Mouse (Mus musculus) liver, embryonic 16.5 days (tissue): ENCODE data around the gene Lhx8. TPM values are rescaled to one million over a fixed set of nuclear protein-coding genes. Genes with fewer than 3 reads are reported as not detected.

Experiments
- ATAC-seq: fragments of 200-750 bp; cut with Nextera tagmentation; 2 replicates; pipeline ENCODE4 v1.8.0; 2017; ENCODE audit warnings: low read depth, mild to moderate bottlenecking, moderate number of reproducible peaks, moderate library complexity
- H3K27ac ChIP-seq: fragments of 300-500 bp; sonication (generic); 2 replicates; pipeline ENCODE4 v1.5.1; 2014; ENCODE audit warnings: mild to moderate bottlenecking, low read length
- H3K27me3 ChIP-seq: fragments of 300-500 bp; sonication (generic); 2 replicates; pipeline ENCODE4 v1.6.1; 2014; ENCODE audit warnings: low read depth, low read length, mixed read lengths; ENCODE audit not compliant: control insufficient read depth, insufficient read depth
- H3K36me3 ChIP-seq: fragments of 300-500 bp; sonication (generic); 2 replicates; pipeline ENCODE4 v1.6.1; 2014; ENCODE audit warnings: mild to moderate bottlenecking; ENCODE audit not compliant: control insufficient read depth, insufficient read depth
- H3K4me1 ChIP-seq: fragments of 300-500 bp; sonication (generic); 2 replicates; pipeline ENCODE4 v1.6.1; 2014; ENCODE audit warnings: low read depth, low read length, mixed read lengths; ENCODE audit not compliant: control insufficient read depth
- H3K4me2 ChIP-seq: fragments of 300-500 bp; sonication (generic); 2 replicates; pipeline ENCODE4 v1.6.1; 2014; ENCODE audit warnings: low read depth, low read length, mixed read lengths
- H3K4me3 ChIP-seq: fragments of 300-500 bp; sonication (generic); 2 replicates; pipeline ENCODE4 v1.5.1; 2014; ENCODE audit warnings: low read depth, mild to moderate bottlenecking, low read length
- H3K9ac ChIP-seq: fragments of 300-500 bp; sonication (generic); 2 replicates; pipeline ENCODE4 v1.6.1; 2014; ENCODE audit warnings: low read depth, low read length
- H3K9me3 ChIP-seq: fragments of 300-500 bp; sonication (generic); replicated peaks from 2 replicates; pipeline ENCODE4 v1.6.1; 2016; ENCODE audit warnings: low read length; ENCODE audit not compliant: control insufficient read depth
- WGBS: fragments of 180-500 bp; shearing (Covaris S2); extraction: QIAGEN DNeasy Blood & Tissue Kit; methylation state at CpG from one replicate; pipeline ENCODE4 v1.1.7; 2014; ENCODE audit not compliant: insufficient replicate concordance; 5-methylcytosine and 5-hydroxymethylcytosine counted together
- polyA plus RNA-seq: library from polyadenylated mRNA; unstranded; fragments of >200 nt; fragmentation: Nextera tagmentation; extraction: Ambion mirVana; gene quantifications from 2 replicates; pipeline ENCODE4 v1.2.1, GENCODE M21; 2015

Lhx8 gene
- polyA plus RNA-seq, 1 experiment from 2014 or later: not detected

DNA sequence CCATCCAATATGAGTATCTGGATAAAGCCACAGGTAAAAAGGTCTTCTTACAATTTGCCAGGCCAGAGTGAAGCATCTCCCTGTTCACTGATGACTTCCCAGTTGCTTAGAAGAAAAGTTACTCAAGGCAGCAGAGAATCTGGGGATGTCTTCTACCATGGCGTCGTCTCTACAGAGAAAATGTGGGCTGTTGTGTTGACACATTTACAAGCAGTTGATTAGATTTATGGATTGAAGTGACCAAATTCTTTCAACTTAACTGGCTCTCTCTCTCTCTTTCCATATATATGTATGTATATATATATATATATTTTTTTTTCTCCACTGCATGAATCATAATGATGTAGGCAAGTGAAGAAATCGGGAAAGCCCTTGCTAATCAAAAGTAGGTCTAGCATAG is 55.8 kb downstream of the Lhx8 start:
- no peak for ATAC-seq
- H3K36me3 ChIP-seq: no peaks in the 10 kb centered on the region
- no peaks in the 10 kb centered on the region for H3K27me3 ChIP-seq
- no peaks in the 10 kb centered on the region for H3K4me1 ChIP-seq
- H3K4me3 ChIP-seq: no peak overlapping the region
- no peaks in the 10 kb centered on the region for H3K9me3 ChIP-seq
- no peak overlapping the region for H3K27ac ChIP-seq
- H3K4me2 ChIP-seq: no peak overlapping the region
- 63% methylated on average over 3 of the region's 3 CpGs for WGBS
- H3K9ac ChIP-seq: no peak overlapping the region

GRCm38 (mm10) chr3:154269757-154270366 is 60.6 kb downstream of the Lhx8 start:
- H3K4me3 ChIP-seq: no peak overlapping the region
- no peaks in the 10 kb centered on the region for H3K36me3 ChIP-seq
- no peaks in the 10 kb centered on the region for H3K27me3 ChIP-seq
- H3K9me3 ChIP-seq: no peaks in the 10 kb centered on the region
- no peak overlapping the region for H3K27ac ChIP-seq
- no peak for ATAC-seq
- WGBS: 17% methylated on average over 19 of the region's 19 CpGs
- peak overlapping the region; percentile 32; the same call in 1 of the 2 replicates for H3K4me2 ChIP-seq
- H3K9ac ChIP-seq: no peak overlapping the region
- H3K4me1 ChIP-seq: no peaks in the 10 kb centered on the region

DNA sequence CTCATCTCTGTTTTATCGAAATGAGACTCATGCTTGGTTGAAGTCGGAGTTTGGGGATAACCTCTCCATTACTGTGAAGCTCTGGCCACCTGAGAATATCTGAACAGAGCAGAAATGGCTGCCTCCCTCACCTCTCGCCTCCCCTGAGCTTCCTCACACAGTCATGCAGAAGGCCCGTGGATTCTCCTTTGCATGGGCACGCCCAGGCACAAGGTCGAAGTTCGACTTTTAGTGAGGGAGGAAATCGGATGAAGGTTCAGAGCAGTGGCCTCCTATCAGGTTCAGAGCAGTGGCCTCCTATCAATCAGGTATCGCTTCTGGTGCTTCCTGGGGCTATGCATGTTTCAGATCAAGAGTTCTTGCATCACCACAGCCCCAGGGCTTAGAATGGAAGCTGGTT is 62.1 kb downstream of the Lhx8 start:
- H3K4me2 ChIP-seq: no peak overlapping the region
- H3K4me3 ChIP-seq: no peak overlapping the region
- ATAC-seq: no peak
- WGBS: 50% methylated on average over 9 of the region's 9 CpGs
- no peaks in the 10 kb centered on the region for H3K36me3 ChIP-seq
- H3K9me3 ChIP-seq: no peaks in the 10 kb centered on the region
- H3K27ac ChIP-seq: no peak overlapping the region
- H3K4me1 ChIP-seq: no peaks in the 10 kb centered on the region
- no peak overlapping the region for H3K9ac ChIP-seq
- H3K27me3 ChIP-seq: no peaks in the 10 kb centered on the region

DNA sequence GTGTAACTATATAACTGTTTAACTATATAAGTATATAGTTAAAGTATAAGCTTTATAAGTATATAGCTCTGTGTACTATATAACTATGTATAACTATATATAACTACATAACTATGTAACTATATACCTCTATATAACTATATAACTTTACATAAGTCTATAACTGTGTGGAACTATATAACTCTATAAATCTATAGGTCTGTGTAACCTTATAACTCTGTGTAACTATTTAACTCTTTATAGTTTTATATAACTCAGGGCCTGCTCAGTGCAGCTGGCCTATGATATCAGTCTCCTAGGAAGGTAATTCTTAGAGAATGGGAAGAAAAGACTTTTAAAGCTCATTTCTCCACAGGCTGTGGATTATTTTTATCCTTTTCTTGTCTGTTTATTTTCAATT is 73.1 kb downstream of the Lhx8 start:
- no peak for ATAC-seq
- Histone ChIP-seq H3K36me3 (no peaks in the 10 kb centered on the region), H3K9me3 (no peaks in the 10 kb centered on the region), H3K4me3 (no peak overlapping the region), H3K27ac (no peak overlapping the region), H3K4me1 (no peaks in the 10 kb centered on the region), H3K4me2 (no peak overlapping the region), H3K9ac (no peak overlapping the region), H3K27me3 (no peaks in the 10 kb centered on the region)
